Mouse (Mus musculus) kidney, adult 2 months (tissue): Measurements from ENCODE around the gene Gsk3a. TPM values are rescaled to one million over a fixed set of nuclear protein-coding genes. Genes with fewer than 3 reads are reported as not detected.
A peak's percentile ranks its signal among the peaks of the same experiment; 100 is the strongest.

Experiments used
- DNase-seq: peaks from one replicate; pipeline ENCODE4 v3.0.0; 2021
- H3K27ac ChIP-seq: fragments of 200-500 bp; 2 replicates; pipeline ENCODE4 v1.5.1; 2012; ENCODE audit warnings: low read depth, low read length, control low read depth, inconsistent platforms; ENCODE audit not compliant: insufficient read depth
- H3K27me3 ChIP-seq: fragments of 200-500 bp; replicated peaks from 2 replicates; pipeline ENCODE4 v1.6.1; 2012; ENCODE audit warnings: mild to moderate bottlenecking, moderate library complexity, low read length, inconsistent platforms; ENCODE audit not compliant: control insufficient read depth, insufficient read depth
- H3K36me3 ChIP-seq: fragments of 200-500 bp; 2 replicates; pipeline ENCODE4 v1.6.1; 2012; ENCODE audit warnings: mild to moderate bottlenecking, moderate library complexity, low read length, inconsistent platforms; ENCODE audit not compliant: control insufficient read depth, insufficient read depth
- H3K4me1 ChIP-seq: fragments of 200-500 bp; 2 replicates; pipeline ENCODE4 v1.6.1; 2011; ENCODE audit warnings: low read length; ENCODE audit not compliant: control insufficient read depth, insufficient read depth
- H3K4me3 ChIP-seq: fragments of 200-500 bp; 2 replicates; pipeline ENCODE4 v1.5.1; 2011; ENCODE audit warnings: mild to moderate bottlenecking, low read depth, low read length, control low read depth; ENCODE audit not compliant: insufficient read depth
- CTCF ChIP-seq: fragments of 200-500 bp; conservative IDR thresholded peaks from 2 replicates; pipeline ENCODE4 v1.5.1; 2011; ENCODE audit warnings: low read depth, mild to moderate bottlenecking, control low read depth, low read length, moderate library complexity, mixed read lengths; ENCODE audit not compliant: insufficient read depth, insufficient read length
- POLR2A ChIP-seq: fragments of 200-500 bp; IDR thresholded peaks from one replicate; pipeline ENCODE4 v1.6.1; 2011; ENCODE audit warnings: low read depth, low read length, control low read depth
- WGBS: fragments of 180-500 bp; shearing (Covaris S2); methylation state at CpG from one replicate; pipeline ENCODE4 v1.1.7; 2018; 5-methylcytosine and 5-hydroxymethylcytosine counted together
- polyA plus RNA-seq: library from polyadenylated mRNA; depleted of rRNA; stranded (reverse); fragments of >200 nt; gene quantifications from 2 replicates; pipeline ENCODE4 v1.2.3, GENCODE M21; 2012

Gene Gsk3a
- polyA plus RNA-seq, 1 experiment = 128 TPM

GRCm38 (mm10) chr7:25205355-25206093 is 32.1 kb downstream of the Gsk3a start:
- TF ChIP-seq CTCF (no peak), POLR2A (no peak)
- H3K27me3 ChIP-seq = no peaks in the 10 kb centered on the region
- no peaks in the 10 kb centered on the region for H3K4me1 ChIP-seq
- H3K4me3 ChIP-seq = no peak overlapping the region
- no peak for DNase-seq
- H3K36me3 ChIP-seq = peaks cover 3% of the 10 kb centered on the region
- 67% methylated on average over 16 of the region's 16 CpGs for WGBS
- H3K27ac ChIP-seq = no peak overlapping the region

- no peak overlapping the region for H3K27ac ChIP-seq
- WGBS = 80% methylated on average over 20 of the region's 20 CpGs
- no peaks in the 10 kb centered on the region for H3K36me3 ChIP-seq
- TF ChIP-seq POLR2A = no peak
- TF ChIP-seq CTCF = no peak
- no peak for DNase-seq
- no peak overlapping the region for H3K4me3 ChIP-seq
- H3K27me3 ChIP-seq = no peaks in the 10 kb centered on the region
- H3K4me1 ChIP-seq = no peaks in the 10 kb centered on the region
These were observed 34.0 kb downstream of the Gsk3a start for GRCm38 (mm10) chr7:25203624-25204023.

- Histone ChIP-seq H3K4me1 (peaks cover 5% of the 10 kb centered on the region; the same call in 1 of the 2 replicates), H3K27ac (no peak overlapping the region), H3K27me3 (no peaks in the 10 kb centered on the region), H3K36me3 (no peaks in the 10 kb centered on the region), H3K4me3 (no peak overlapping the region)
- TF ChIP-seq CTCF = no peak
- no peak for TF ChIP-seq POLR2A
- 35% methylated on average over 10 of the region's 10 CpGs for WGBS
- DNase-seq = peak; percentile 45
These were observed 40.1 kb downstream of the Gsk3a start for GRCm38 (mm10) chr7:25197384-25198018.

- H3K4me1 ChIP-seq = peaks cover 5% of the 10 kb centered on the region; the same call in 1 of the 2 replicates
- no peak overlapping the region for H3K27ac ChIP-seq
- 69% methylated on average over 9 of the region's 9 CpGs for WGBS
- H3K27me3 ChIP-seq = no peaks in the 10 kb centered on the region
- H3K4me3 ChIP-seq = no peak overlapping the region
- no peak for TF ChIP-seq CTCF
- TF ChIP-seq POLR2A = no peak
- DNase-seq = no peak
- H3K36me3 ChIP-seq = no peaks in the 10 kb centered on the region
These were observed 41.5 kb downstream of the Gsk3a start for GRCm38 (mm10) chr7:25196107-25196506.

- peaks cover 5% of the 10 kb centered on the region; the same call in 1 of the 2 replicates for H3K4me1 ChIP-seq
- no peak overlapping the region for H3K4me3 ChIP-seq
- no peak for DNase-seq
- H3K36me3 ChIP-seq = no peaks in the 10 kb centered on the region
- WGBS = 80% methylated on average over 3 of the region's 3 CpGs
- H3K27me3 ChIP-seq = no peaks in the 10 kb centered on the region
- no peak for TF ChIP-seq POLR2A
- no peak for TF ChIP-seq CTCF
- H3K27ac ChIP-seq = no peak overlapping the region
These were observed 42.5 kb downstream of the Gsk3a start for GRCm38 (mm10) chr7:25195148-25195547.

GRCm38 (mm10) chr7:25192110-25192509 is 45.5 kb downstream of the Gsk3a start:
- DNase-seq = no peak
- Histone ChIP-seq H3K27ac (no peak overlapping the region), H3K27me3 (no peaks in the 10 kb centered on the region), H3K4me3 (no peak overlapping the region), H3K4me1 (no peaks in the 10 kb centered on the region), H3K36me3 (no peaks in the 10 kb centered on the region)
- WGBS = 79% methylated on average over 8 of the region's 8 CpGs
- TF ChIP-seq POLR2A (no peak), CTCF (no peak)

- no peak overlapping the region for H3K4me3 ChIP-seq
- no peak overlapping the region for H3K27ac ChIP-seq
- WGBS = 79% methylated on average over 11 of the region's 11 CpGs
- no peaks in the 10 kb centered on the region for H3K36me3 ChIP-seq
- TF ChIP-seq CTCF = no peak
- TF ChIP-seq POLR2A = no peak
- H3K27me3 ChIP-seq = no peaks in the 10 kb centered on the region
- no peaks in the 10 kb centered on the region for H3K4me1 ChIP-seq
- DNase-seq = no peak
These were observed 46.8 kb downstream of the Gsk3a start for GRCm38 (mm10) chr7:25190806-25191205.
